Mouse (Mus musculus) hematopoietic multipotent progenitor cell, adult 10-12 weeks (in vitro differentiated cells): ENCODE data around the gene Crygf. TPM values are rescaled to one million over a fixed set of nuclear protein-coding genes. Genes with fewer than 3 reads are reported as not detected.

Source experiments
- polyA plus RNA-seq: library from polyadenylated mRNA; stranded (reverse); fragments of >175 nt; gene quantifications from 2 replicates; pipeline ENCODE4 v1.2.3, GENCODE M21; 2012; ENCODE audit warnings: low replicate concordance

The Crygf gene
- polyA plus RNA-seq = not detected in 2 replicates

DNA sequence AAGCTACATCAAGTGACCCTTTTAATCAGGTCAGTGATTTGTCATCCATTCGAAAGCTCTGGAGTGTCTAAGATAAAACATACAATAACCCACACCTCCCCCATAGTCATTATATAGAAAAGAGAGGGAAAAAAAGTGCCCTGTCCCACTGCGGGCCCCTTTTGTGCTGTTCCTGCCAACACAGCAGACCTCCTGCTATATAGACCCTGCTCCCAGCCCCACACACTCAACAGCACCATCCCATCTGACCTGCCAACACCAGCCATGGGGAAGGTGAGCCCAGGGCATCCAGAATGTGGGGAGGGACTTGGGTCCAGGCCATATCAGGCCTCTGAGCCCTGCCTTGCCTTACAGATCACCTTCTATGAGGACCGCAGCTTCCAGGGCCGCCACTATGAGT lies at the start of gene Crygf:
TSS of gene Crygf (plus strand) at position 227 of the 400 bp plus-strand sequence.

Other genes with a start within 250 kb of the Crygf start
- 1.9 and 3.4 TPM in 2 replicates for gene Map2, start 248.8 kb downstream of the Crygf start, polyA plus RNA-seq